Mouse (Mus musculus): ENCODE data around the gene Rtn3. TPM values are rescaled to one million over a fixed set of nuclear protein-coding genes. Genes with fewer than 3 reads are reported as not detected.

Rtn3 gene
- polyA plus RNA-seq, 1 experiment: 71.7 TPM

- TF ChIP-seq MAX (IDR thresholded peaks at IDR 0.05) (no peak), MYOG (IDR thresholded peaks at IDR 0.05; ENCODE audit: control insufficient read depth, extremely low read depth, insufficient read length) (no peak), MYOD1 (IDR thresholded peaks at IDR 0.05; ENCODE audit: control insufficient read depth, insufficient read length, low read depth) (no peak), CTCF (IDR thresholded peaks at IDR 0.05; ENCODE audit: control insufficient read depth, insufficient read depth, insufficient read length) (no peak), CEBPB (IDR thresholded peaks at IDR 0.05; ENCODE audit: low read depth) (no peak), FOSL1 (IDR thresholded peaks at IDR 0.05; ENCODE audit: insufficient read depth, low read length, poor library complexity, severe bottlenecking) (no peak), USF1 (IDR thresholded peaks at IDR 0.05; ENCODE audit: low read depth) (no peak)
- no peak overlapping the region for H3ac ChIP-seq (ENCODE audit: control insufficient read depth, insufficient read length, low read depth)
- H3K4me3 ChIP-seq (ENCODE audit: insufficient read depth, poor library complexity, severe bottlenecking): no peak overlapping the region
These were observed 41.6 kb downstream of the Rtn3 start for GRCm38 (mm10) chr19:7441493-7441892.

GRCm38 (mm10) chr19:7438295-7438694, 44.8 kb downstream of the Rtn3 start:
- peaks cover 3% of the 10 kb centered on the region for H3K79me3 ChIP-seq (ENCODE audit: low read depth)
- peaks cover 17% of the 10 kb centered on the region for H3K36me3 ChIP-seq (ENCODE audit: control insufficient read depth, insufficient read depth)
- H3K27me3 ChIP-seq (ENCODE audit: control insufficient read depth, insufficient read depth, insufficient read length): no peaks in the 10 kb centered on the region
- H3ac ChIP-seq (ENCODE audit: control insufficient read depth, insufficient read length, low read depth): no peak overlapping the region
- no peak for TF ChIP-seq CTCF (IDR thresholded peaks at IDR 0.05; ENCODE audit: control insufficient read depth, insufficient read depth, insufficient read length)
- TF ChIP-seq FOSL1 (IDR thresholded peaks at IDR 0.05; ENCODE audit: insufficient read depth, low read length, poor library complexity, severe bottlenecking): no peak
- no peak for TF ChIP-seq CEBPB (IDR thresholded peaks at IDR 0.05; ENCODE audit: low read depth)
- no peak for TF ChIP-seq MYOD1 (IDR thresholded peaks at IDR 0.05; ENCODE audit: control insufficient read depth, insufficient read length, low read depth)
- TF ChIP-seq MYOG (IDR thresholded peaks at IDR 0.05; ENCODE audit: control insufficient read depth, extremely low read depth, insufficient read length): no peak
- TF ChIP-seq MAX (IDR thresholded peaks at IDR 0.05): no peak
- H3K4me3 ChIP-seq (ENCODE audit: insufficient read depth, poor library complexity, severe bottlenecking): no peak overlapping the region
- peaks cover 11% of the 10 kb centered on the region for H3K79me2 ChIP-seq (ENCODE audit: control insufficient read depth, insufficient read depth)

More at GRCm38 (mm10) chr19:7441493-7441892, 41.6 kb downstream of the Rtn3 start:
- H3K79me3 ChIP-seq (ENCODE audit: low read depth): peaks cover 5% of the 10 kb centered on the region
- H3K36me3 ChIP-seq (ENCODE audit: control insufficient read depth, insufficient read depth): no peaks in the 10 kb centered on the region
- peaks cover 14% of the 10 kb centered on the region for H3K79me2 ChIP-seq (ENCODE audit: control insufficient read depth, insufficient read depth)
- H3K27me3 ChIP-seq (ENCODE audit: control insufficient read depth, insufficient read depth, insufficient read length): no peaks in the 10 kb centered on the region

GRCm38 (mm10) chr19:7436061-7436970, 46.8 kb downstream of the Rtn3 start:
- Histone ChIP-seq H3K79me3 (ENCODE audit: low read depth) (peaks cover 3% of the 10 kb centered on the region), H3K36me3 (ENCODE audit: control insufficient read depth, insufficient read depth) (peaks cover 35% of the 10 kb centered on the region), H3K79me2 (ENCODE audit: control insufficient read depth, insufficient read depth) (peaks cover 11% of the 10 kb centered on the region), H3ac (ENCODE audit: control insufficient read depth, insufficient read length, low read depth) (no peak overlapping the region), H3K27me3 (ENCODE audit: control insufficient read depth, insufficient read depth, insufficient read length) (no peaks in the 10 kb centered on the region), H3K4me3 (ENCODE audit: insufficient read depth, poor library complexity, severe bottlenecking) (no peak overlapping the region)
- peak; percentile 43 for TF ChIP-seq USF1 (IDR thresholded peaks at IDR 0.05; ENCODE audit: low read depth)
- TF ChIP-seq CTCF (IDR thresholded peaks at IDR 0.05; ENCODE audit: control insufficient read depth, insufficient read depth, insufficient read length): no peak
- TF ChIP-seq FOSL1 (IDR thresholded peaks at IDR 0.05; ENCODE audit: insufficient read depth, low read length, poor library complexity, severe bottlenecking): no peak
- peak; percentile 48 for TF ChIP-seq MAX (IDR thresholded peaks at IDR 0.05)
- TF ChIP-seq MYOD1 (IDR thresholded peaks at IDR 0.05; ENCODE audit: control insufficient read depth, insufficient read length, low read depth): no peak

GRCm38 (mm10) chr19:7434887-7435286, 48.2 kb downstream of the Rtn3 start:
- H3K79me2 ChIP-seq (ENCODE audit: control insufficient read depth, insufficient read depth): peaks cover 11% of the 10 kb centered on the region
- TF ChIP-seq CEBPB (IDR thresholded peaks at IDR 0.05; ENCODE audit: low read depth) (no peak), FOSL1 (IDR thresholded peaks at IDR 0.05; ENCODE audit: insufficient read depth, low read length, poor library complexity, severe bottlenecking) (no peak), MYOD1 (IDR thresholded peaks at IDR 0.05; ENCODE audit: control insufficient read depth, insufficient read length, low read depth) (no peak), MAX (IDR thresholded peaks at IDR 0.05) (no peak), MYOG (IDR thresholded peaks at IDR 0.05; ENCODE audit: control insufficient read depth, extremely low read depth, insufficient read length) (no peak), CTCF (IDR thresholded peaks at IDR 0.05; ENCODE audit: control insufficient read depth, insufficient read depth, insufficient read length) (no peak), USF1 (IDR thresholded peaks at IDR 0.05; ENCODE audit: low read depth) (no peak)
- H3K79me3 ChIP-seq (ENCODE audit: low read depth): no peaks in the 10 kb centered on the region
- H3K4me3 ChIP-seq (ENCODE audit: insufficient read depth, poor library complexity, severe bottlenecking): no peak overlapping the region
- no peaks in the 10 kb centered on the region for H3K27me3 ChIP-seq (ENCODE audit: control insufficient read depth, insufficient read depth, insufficient read length)
- H3ac ChIP-seq (ENCODE audit: control insufficient read depth, insufficient read length, low read depth): no peak overlapping the region
- H3K36me3 ChIP-seq (ENCODE audit: control insufficient read depth, insufficient read depth): peaks cover 48% of the 10 kb centered on the region

GRCm38 (mm10) chr19:7425398-7425775, 57.7 kb downstream of the Rtn3 start:
- H3K27me3 ChIP-seq (ENCODE audit: control insufficient read depth, insufficient read depth, insufficient read length): no peaks in the 10 kb centered on the region
- no peak overlapping the region for H3K4me3 ChIP-seq (ENCODE audit: insufficient read depth, poor library complexity, severe bottlenecking)
- H3K79me3 ChIP-seq (ENCODE audit: low read depth): peaks cover 2% of the 10 kb centered on the region
- peaks cover 7% of the 10 kb centered on the region for H3K79me2 ChIP-seq (ENCODE audit: control insufficient read depth, insufficient read depth)
- no peak for TF ChIP-seq USF1 (IDR thresholded peaks at IDR 0.05; ENCODE audit: low read depth)
- no peak for TF ChIP-seq MYOD1 (IDR thresholded peaks at IDR 0.05; ENCODE audit: control insufficient read depth, insufficient read length, low read depth)
- TF ChIP-seq CTCF (IDR thresholded peaks at IDR 0.05; ENCODE audit: control insufficient read depth, insufficient read depth, insufficient read length): no peak
- no peak for TF ChIP-seq CEBPB (IDR thresholded peaks at IDR 0.05; ENCODE audit: low read depth)
- no peak for TF ChIP-seq MYOG (IDR thresholded peaks at IDR 0.05; ENCODE audit: control insufficient read depth, extremely low read depth, insufficient read length)
- peaks cover 64% of the 10 kb centered on the region for H3K36me3 ChIP-seq (ENCODE audit: control insufficient read depth, insufficient read depth)
- no peak overlapping the region for H3ac ChIP-seq (ENCODE audit: control insufficient read depth, insufficient read length, low read depth)

Data from C2C12 (cell line).